Mouse (Mus musculus) E14TG2a.4 (cell line): ENCODE measurements around the gene Btd.

Experiments
- CTCF ChIP-seq: conservative IDR thresholded peaks from 2 replicates; pipeline ENCODE4 v1.5.1; 2014; ENCODE audit warnings: low read length
- POU5F1 ChIP-seq: IDR thresholded peaks from 2 replicates; pipeline ENCODE4 v1.6.1; 2014; ENCODE audit warnings: low read length, borderline replicate concordance

DNA sequence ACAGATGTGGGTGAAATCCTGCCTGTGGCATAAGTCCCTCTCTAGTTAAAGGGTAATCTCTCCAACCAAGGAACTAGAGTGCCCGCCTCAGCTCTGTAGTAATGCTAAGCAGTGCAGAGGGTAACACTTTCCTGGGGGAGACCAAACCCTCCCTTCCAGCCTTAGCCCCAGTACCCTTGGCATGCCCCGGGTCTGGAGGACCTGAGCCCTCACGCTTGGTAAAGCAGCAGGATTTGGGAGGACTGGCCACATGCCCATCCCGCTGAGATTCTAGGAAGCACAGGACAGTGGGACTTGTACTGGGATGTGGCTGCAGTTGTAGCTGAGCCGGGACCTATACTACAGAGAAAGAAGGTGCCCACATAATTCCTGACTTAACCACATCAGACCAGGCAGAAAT is 14.0 kb downstream of the Btd start:
- TF ChIP-seq CTCF = no peak
- TF ChIP-seq POU5F1 = no peak
